Mouse (Mus musculus) olfactory bulb, adult 2 months (tissue): Measurements from ENCODE around the gene Ppp1r18.

ENCODE experiments used
- CTCF ChIP-seq: fragments of 200-500 bp; IDR thresholded peaks from 2 replicates; pipeline ENCODE4 v1.5.1; 2012; ENCODE audit warnings: low read depth, mild to moderate bottlenecking, low read length, moderate library complexity; ENCODE audit not compliant: insufficient read depth
- POLR2A ChIP-seq: fragments of 200-500 bp; IDR thresholded peaks from 2 replicates; pipeline ENCODE4 v1.6.1; 2012; ENCODE audit warnings: mild to moderate bottlenecking, low read depth, low read length, moderate library complexity; ENCODE audit not compliant: insufficient read depth

DNA sequence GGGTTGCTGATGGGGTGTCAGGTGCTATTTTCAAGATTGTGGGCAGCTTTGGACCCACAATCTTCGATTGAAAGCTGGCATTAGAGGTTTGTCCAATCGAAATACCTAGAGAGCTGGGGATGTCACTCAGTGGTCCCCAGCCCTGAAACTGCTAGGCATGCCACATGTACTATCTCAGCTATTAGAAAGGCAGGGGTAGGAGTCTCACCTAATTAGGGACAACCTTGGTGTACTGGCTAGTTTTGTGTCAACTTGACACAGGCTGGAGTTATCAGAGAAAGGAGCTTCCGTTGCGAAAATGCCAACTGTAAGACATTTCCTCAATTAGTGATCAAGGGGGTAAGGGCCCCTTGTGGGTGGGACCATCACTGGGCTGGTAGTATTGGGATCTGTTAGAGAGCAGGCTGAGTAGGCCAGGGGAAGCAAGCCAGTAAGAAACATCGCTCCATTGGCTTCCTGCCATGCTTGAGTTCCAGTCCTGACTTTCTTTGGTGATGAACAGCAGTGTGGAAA lies 32.1 kb upstream of the Ppp1r18 start:
- TF ChIP-seq CTCF (no peak), POLR2A (no peak)
